Mouse (Mus musculus): ENCODE data around the gene B230219D22Rik. TPM values are rescaled to one million over a fixed set of nuclear protein-coding genes. Genes with fewer than 3 reads are reported as not detected.

Gene B230219D22Rik
- polyA plus RNA-seq, 1 experiment from 2014 or later = 82.3 TPM

DNA sequence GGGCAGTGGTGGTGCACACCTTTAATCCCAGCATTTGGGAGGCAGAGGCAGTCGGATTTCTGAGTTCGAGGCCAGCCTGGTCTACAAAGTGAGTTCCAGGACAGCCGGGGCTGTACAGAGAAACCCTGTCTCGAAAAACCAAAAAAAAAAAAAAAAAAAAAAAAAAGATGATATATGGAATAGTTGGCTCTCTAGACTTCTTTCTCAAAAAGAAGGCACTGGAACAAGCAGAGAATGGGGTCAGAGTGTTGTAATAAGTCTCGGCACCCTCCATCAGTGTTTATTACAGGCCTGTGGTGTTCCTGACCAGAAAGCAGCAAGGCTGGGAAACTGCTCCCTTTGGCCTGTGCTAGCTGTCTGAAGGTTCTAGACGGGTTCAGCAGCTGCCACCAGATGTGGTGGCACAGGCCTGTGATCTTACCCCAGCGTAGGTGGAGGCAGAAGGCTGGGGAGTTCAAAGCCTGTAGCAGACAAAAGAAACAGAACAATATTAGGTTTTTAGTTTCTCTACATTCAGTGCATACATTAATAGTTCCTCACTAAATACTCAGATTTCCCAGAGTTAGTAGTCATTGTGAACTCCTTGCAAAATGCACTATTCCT is 23.1 kb downstream of the B230219D22Rik start:
- Histone ChIP-seq H3K9me3 (replicated peaks; ENCODE audit: control insufficient read depth, low read length, poor library complexity, severe bottlenecking) (no peaks in the 10 kb centered on the region), H3K27me3 (ENCODE audit: control insufficient read depth, insufficient read depth, low read depth, low read length) (no peaks in the 10 kb centered on the region), H3K27ac (ENCODE audit: low read length) (no peak overlapping the region), H3K4me1 (ENCODE audit: control insufficient read depth, insufficient read depth, low read length) (peaks cover 16% of the 10 kb centered on the region), H3K4me3 (ENCODE audit: low read depth, low read length) (no peak overlapping the region), H3K9ac (ENCODE audit: low read depth, low read length) (no peak overlapping the region; the same call in 1 of the 2 replicates), H3K36me3 (ENCODE audit: control insufficient read depth, insufficient read depth, low read length) (peaks cover 10% of the 10 kb centered on the region), H3K4me2 (ENCODE audit: low read length) (peak overlapping the region; percentile 58)
- ATAC-seq = no peak
- 90% methylated on average over 6 of the region's 7 CpGs for WGBS

DNA sequence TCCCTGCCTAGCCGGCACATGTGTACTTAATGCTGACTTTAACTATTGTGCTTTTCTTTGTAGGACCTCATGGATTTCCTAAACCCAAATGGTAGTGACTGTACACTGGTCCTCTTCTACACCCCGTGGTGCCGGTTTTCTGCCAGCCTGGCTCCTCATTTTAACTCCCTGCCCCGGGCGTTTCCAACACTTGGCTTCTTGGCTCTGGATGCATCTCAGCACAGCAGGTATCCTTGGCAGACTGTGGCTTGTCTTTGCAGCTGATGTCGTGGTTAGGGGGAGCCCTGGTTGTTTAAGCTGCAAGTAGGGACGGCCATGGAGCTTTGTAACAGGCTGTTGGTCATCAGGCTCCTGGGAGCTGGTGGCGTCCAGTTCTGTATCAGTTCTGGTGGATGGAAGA is 28.6 kb downstream of the B230219D22Rik start:
- Histone ChIP-seq H3K36me3 (ENCODE audit: control insufficient read depth, insufficient read depth, low read length) (peaks cover 27% of the 10 kb centered on the region), H3K27me3 (ENCODE audit: control insufficient read depth, insufficient read depth, low read depth, low read length) (no peaks in the 10 kb centered on the region), H3K27ac (ENCODE audit: low read length) (no peak overlapping the region), H3K4me2 (ENCODE audit: low read length) (no peak overlapping the region), H3K9me3 (replicated peaks; ENCODE audit: control insufficient read depth, low read length, poor library complexity, severe bottlenecking) (no peaks in the 10 kb centered on the region), H3K9ac (ENCODE audit: low read depth, low read length) (no peak overlapping the region), H3K4me3 (ENCODE audit: low read depth, low read length) (no peak overlapping the region), H3K4me1 (ENCODE audit: control insufficient read depth, insufficient read depth, low read length) (peaks cover 3% of the 10 kb centered on the region; the same call in 1 of the 2 replicates)
- 69% methylated on average over 8 of the region's 8 CpGs for WGBS
- ATAC-seq = no peak

DNA sequence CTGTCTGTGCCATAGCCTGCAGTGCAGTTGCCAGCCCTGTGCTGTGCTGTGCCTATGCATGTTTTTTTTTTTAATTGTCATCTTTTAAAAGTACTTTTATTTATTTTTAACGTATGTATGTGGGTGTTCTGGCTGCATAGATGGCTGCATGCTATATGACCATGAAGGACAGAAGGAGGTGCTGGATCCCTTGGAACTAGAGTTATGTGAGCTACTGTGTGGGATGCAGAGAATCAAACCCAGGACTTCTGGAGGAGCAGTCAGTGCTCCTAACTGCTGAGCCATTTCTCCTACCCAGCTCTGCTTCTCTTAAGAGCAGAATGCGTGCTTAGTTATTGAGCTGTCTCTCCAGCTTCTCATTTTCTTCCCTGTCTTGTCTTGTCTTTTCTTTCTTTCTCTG is 29.1 kb downstream of the B230219D22Rik start:
- Histone ChIP-seq H3K4me2 (ENCODE audit: low read length) (no peak overlapping the region), H3K27ac (ENCODE audit: low read length) (no peak overlapping the region), H3K9me3 (replicated peaks; ENCODE audit: control insufficient read depth, low read length, poor library complexity, severe bottlenecking) (no peaks in the 10 kb centered on the region), H3K27me3 (ENCODE audit: control insufficient read depth, insufficient read depth, low read depth, low read length) (no peaks in the 10 kb centered on the region), H3K4me3 (ENCODE audit: low read depth, low read length) (no peak overlapping the region), H3K36me3 (ENCODE audit: control insufficient read depth, insufficient read depth, low read length) (peaks cover 27% of the 10 kb centered on the region), H3K9ac (ENCODE audit: low read depth, low read length) (0 out of 2 replicates have a peak overlapping the region, but pooled peaks have one; percentile 10), H3K4me1 (ENCODE audit: control insufficient read depth, insufficient read depth, low read length) (no peaks in the 10 kb centered on the region)
- ATAC-seq = no peak
- WGBS = 85% methylated on average over 2 of the region's 2 CpGs

DNA sequence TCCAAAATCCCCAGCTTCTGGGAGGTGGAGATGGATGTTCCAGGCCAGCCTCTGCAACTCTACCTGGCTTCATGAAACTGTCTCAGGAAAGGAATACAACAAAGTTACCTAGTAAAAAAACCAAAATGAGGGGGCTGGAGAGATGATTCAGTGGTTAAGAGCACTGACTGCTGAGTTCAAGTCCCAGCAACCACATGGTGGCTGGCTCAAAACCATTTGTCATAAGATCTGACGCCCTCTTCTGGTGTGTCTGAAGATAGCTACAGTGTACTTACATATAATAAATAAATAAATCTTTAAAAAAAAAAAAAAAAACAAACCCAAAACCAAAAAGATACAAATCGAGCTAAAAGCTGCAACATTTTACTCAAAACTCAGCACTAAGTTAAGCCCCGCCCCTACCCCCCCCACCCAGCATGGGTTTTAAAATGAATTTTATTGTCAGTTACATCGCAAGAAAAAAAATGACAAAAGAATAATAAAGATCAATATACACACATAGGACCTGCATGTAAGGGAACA is 33.7 kb downstream of the B230219D22Rik start:
- Histone ChIP-seq H3K4me2 (ENCODE audit: low read length) (peak overlapping the region; percentile 65), H3K4me3 (ENCODE audit: low read depth, low read length) (peak overlapping the region; percentile 57), H3K36me3 (ENCODE audit: control insufficient read depth, insufficient read depth, low read length) (peaks cover 16% of the 10 kb centered on the region), H3K9ac (ENCODE audit: low read depth, low read length) (peak overlapping the region; percentile 80), H3K9me3 (replicated peaks; ENCODE audit: control insufficient read depth, low read length, poor library complexity, severe bottlenecking) (no peaks in the 10 kb centered on the region), H3K27ac (ENCODE audit: low read length) (peak overlapping the region; percentile 96), H3K27me3 (ENCODE audit: control insufficient read depth, insufficient read depth, low read depth, low read length) (no peaks in the 10 kb centered on the region), H3K4me1 (ENCODE audit: control insufficient read depth, insufficient read depth, low read length) (no peaks in the 10 kb centered on the region)
- ATAC-seq = no peak
- 7% methylated on average over 4 of the region's 4 CpGs for WGBS

DNA sequence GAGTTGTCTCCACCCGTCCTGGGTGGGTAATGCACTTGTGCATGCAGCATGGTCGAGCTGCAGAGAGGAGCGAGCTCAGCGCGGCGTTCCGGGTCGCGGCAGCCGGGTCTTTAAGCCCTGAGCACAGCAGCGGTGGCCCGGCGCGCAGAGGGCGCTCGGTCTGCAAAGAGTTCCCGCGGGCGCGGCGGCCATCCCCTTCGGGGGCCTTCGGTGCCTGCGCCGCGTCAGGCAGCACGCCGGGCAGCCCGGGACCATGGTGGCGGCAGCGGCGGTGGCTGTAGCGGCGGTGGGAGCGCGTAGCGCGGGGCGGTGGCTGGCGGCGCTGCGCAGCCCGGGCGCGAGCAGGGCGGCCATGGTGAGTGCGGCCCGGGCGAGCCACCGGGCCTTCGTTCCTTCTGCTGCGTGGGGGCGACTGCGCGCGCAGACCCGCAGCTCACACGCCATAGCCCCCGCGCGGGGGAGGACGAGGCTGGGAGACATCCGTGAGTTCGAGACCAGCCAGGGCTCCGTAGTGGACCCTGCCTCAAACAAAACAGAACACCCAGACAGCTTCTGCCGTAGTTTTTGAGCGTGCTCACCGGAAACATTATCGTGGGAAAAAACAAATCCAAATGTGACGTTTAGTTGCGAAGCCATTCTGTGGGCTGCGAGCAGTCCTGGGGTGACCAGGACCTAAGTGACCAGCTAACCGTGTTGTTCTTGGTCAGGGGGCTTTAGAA is 34.4 kb downstream of the B230219D22Rik start, which contains the start of gene Pcbd2:
TSS of gene Pcbd2 (plus strand) at position 249 of the 719 bp plus-strand sequence.
- peak within 1 kb of the TSS; percentile 65 for H3K4me2 ChIP-seq (ENCODE audit: low read length)
- WGBS = under 1% methylated on average over 72 of the region's 73 CpGs
- H3K4me3 ChIP-seq (ENCODE audit: low read depth, low read length) = peak within 1 kb of the TSS; percentile 57
- no peaks in the 10 kb centered on the region for H3K4me1 ChIP-seq (ENCODE audit: control insufficient read depth, insufficient read depth, low read length)
- no peaks in the 10 kb centered on the region for H3K27me3 ChIP-seq (ENCODE audit: control insufficient read depth, insufficient read depth, low read depth, low read length)
- peak; percentile 95 for ATAC-seq
- H3K9me3 ChIP-seq (replicated peaks; ENCODE audit: control insufficient read depth, low read length, poor library complexity, severe bottlenecking) = no peaks in the 10 kb centered on the region
- H3K36me3 ChIP-seq (ENCODE audit: control insufficient read depth, insufficient read depth, low read length) = peaks cover 11% of the 10 kb centered on the region
- H3K27ac ChIP-seq (ENCODE audit: low read length) = peak within 1 kb of the TSS; percentile 96
- H3K9ac ChIP-seq (ENCODE audit: low read depth, low read length) = peak within 1 kb of the TSS; percentile 80

DNA sequence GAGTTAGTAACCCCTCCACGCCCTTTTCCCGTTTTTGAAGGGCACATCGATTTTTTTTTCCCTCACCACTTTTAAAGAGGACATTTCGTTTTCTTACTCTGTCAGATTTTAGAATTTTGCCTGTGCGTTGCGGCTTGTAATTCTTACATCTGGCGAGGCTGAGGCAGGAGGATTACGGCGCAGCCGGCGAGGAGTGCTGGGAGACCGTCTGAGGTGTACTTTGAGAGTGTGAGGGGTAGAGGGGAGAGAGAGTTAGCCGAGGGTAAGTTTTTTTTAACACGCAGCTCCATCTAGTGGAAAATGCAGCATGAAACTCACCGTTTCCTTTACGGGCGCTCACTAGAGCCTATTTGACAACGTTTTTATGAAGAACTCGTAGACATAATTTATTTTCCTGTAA is 34.9 kb downstream of the B230219D22Rik start:
- Histone ChIP-seq H3K4me3 (ENCODE audit: low read depth, low read length) (peak overlapping the region; percentile 57), H3K27me3 (ENCODE audit: control insufficient read depth, insufficient read depth, low read depth, low read length) (no peaks in the 10 kb centered on the region), H3K4me1 (ENCODE audit: control insufficient read depth, insufficient read depth, low read length) (no peaks in the 10 kb centered on the region), H3K9ac (ENCODE audit: low read depth, low read length) (peak overlapping the region; percentile 80; the same call in 1 of the 2 replicates), H3K27ac (ENCODE audit: low read length) (peak overlapping the region; percentile 96), H3K4me2 (ENCODE audit: low read length) (peak overlapping the region; percentile 65), H3K36me3 (ENCODE audit: control insufficient read depth, insufficient read depth, low read length) (peaks cover 11% of the 10 kb centered on the region), H3K9me3 (replicated peaks; ENCODE audit: control insufficient read depth, low read length, poor library complexity, severe bottlenecking) (no peaks in the 10 kb centered on the region)
- 4% methylated on average over 19 of the region's 19 CpGs for WGBS
- ATAC-seq = peak; percentile 84

DNA sequence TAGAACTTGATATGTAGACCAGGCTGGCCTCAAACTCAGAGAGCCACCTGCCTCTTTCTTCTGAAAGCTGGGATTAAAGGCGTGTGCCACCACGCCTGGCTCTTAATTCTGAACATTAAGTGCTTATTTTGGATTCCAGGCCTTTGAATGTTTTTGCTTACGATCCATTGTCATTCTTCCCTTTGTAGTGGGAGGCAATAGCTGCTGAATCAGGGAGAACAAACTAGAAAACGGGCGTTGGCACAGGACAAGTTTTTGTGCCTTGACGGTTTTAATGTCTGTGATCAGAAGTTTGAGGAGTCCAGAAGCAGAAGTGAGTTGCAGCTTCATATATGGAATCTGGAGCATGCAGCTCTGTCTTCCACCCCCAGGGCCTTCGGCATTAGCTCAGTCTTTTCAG is 37.8 kb downstream of the B230219D22Rik start:
- Histone ChIP-seq H3K4me3 (ENCODE audit: low read depth, low read length) (no peak overlapping the region), H3K27me3 (ENCODE audit: control insufficient read depth, insufficient read depth, low read depth, low read length) (no peaks in the 10 kb centered on the region), H3K9me3 (replicated peaks; ENCODE audit: control insufficient read depth, low read length, poor library complexity, severe bottlenecking) (no peaks in the 10 kb centered on the region), H3K4me2 (ENCODE audit: low read length) (no peak overlapping the region), H3K27ac (ENCODE audit: low read length) (no peak overlapping the region), H3K36me3 (ENCODE audit: control insufficient read depth, insufficient read depth, low read length) (peaks cover under 1% of the 10 kb centered on the region; the same call in 1 of the 2 replicates), H3K4me1 (ENCODE audit: control insufficient read depth, insufficient read depth, low read length) (no peaks in the 10 kb centered on the region), H3K9ac (ENCODE audit: low read depth, low read length) (no peak overlapping the region)
- 86% methylated on average over 7 of the region's 7 CpGs for WGBS
- ATAC-seq = no peak

DNA sequence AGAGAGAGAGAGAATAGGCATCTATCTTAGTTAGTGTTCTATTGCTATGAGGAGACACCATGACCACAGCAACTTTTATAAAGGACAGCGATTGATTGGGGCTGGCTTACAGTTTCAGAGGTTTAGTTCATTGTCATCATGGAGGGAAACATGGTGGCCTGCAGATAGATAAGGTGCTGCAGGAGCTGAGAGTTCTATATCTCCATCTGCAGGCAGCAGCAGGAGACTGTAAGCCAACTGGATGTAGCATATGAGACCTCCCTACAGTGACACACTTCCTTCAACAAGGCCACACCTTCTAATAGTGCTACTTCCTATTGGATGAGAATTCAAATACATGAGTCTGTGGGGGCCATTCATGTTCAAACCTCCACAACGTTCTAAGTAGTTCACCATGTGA is 39.2 kb downstream of the B230219D22Rik start:
- Histone ChIP-seq H3K36me3 (ENCODE audit: control insufficient read depth, insufficient read depth, low read length) (no peaks in the 10 kb centered on the region), H3K27ac (ENCODE audit: low read length) (no peak overlapping the region), H3K4me2 (ENCODE audit: low read length) (no peak overlapping the region), H3K27me3 (ENCODE audit: control insufficient read depth, insufficient read depth, low read depth, low read length) (no peaks in the 10 kb centered on the region), H3K4me1 (ENCODE audit: control insufficient read depth, insufficient read depth, low read length) (no peaks in the 10 kb centered on the region), H3K9ac (ENCODE audit: low read depth, low read length) (no peak overlapping the region), H3K4me3 (ENCODE audit: low read depth, low read length) (no peak overlapping the region), H3K9me3 (replicated peaks; ENCODE audit: control insufficient read depth, low read length, poor library complexity, severe bottlenecking) (no peaks in the 10 kb centered on the region)
- no peak for ATAC-seq
- WGBS = 81% methylated on average over 2 of the region's 2 CpGs
